Mouse (Mus musculus) hindbrain, embryonic 13.5 days (tissue): ENCODE measurements around the gene Cygb. TPM values are rescaled to one million over a fixed set of nuclear protein-coding genes. Genes with fewer than 3 reads are reported as not detected.

Experiments used
- ATAC-seq: fragments of 200-750 bp; cut with Nextera tagmentation; 2 replicates; pipeline ENCODE4 v1.8.0; 2017; ENCODE audit warnings: moderate TSS enrichment; ENCODE audit not compliant: low FRiP score
- H3K27ac ChIP-seq: fragments of 300-500 bp; sonication (generic); 2 replicates; pipeline ENCODE4 v1.5.1; 2015; ENCODE audit warnings: inconsistent platforms, mild to moderate bottlenecking, moderate library complexity
- H3K27me3 ChIP-seq: fragments of 300-500 bp; sonication (generic); 2 replicates; pipeline ENCODE4 v1.6.1; 2015; ENCODE audit warnings: mild to moderate bottlenecking, inconsistent platforms
- H3K36me3 ChIP-seq: fragments of 300-500 bp; sonication (generic); 2 replicates; pipeline ENCODE4 v1.6.1; 2015; ENCODE audit warnings: mild to moderate bottlenecking, inconsistent platforms
- H3K4me1 ChIP-seq: fragments of 300-500 bp; sonication (generic); replicated peaks from 2 replicates; pipeline ENCODE4 v1.6.1; 2015; ENCODE audit warnings: inconsistent platforms
- H3K4me2 ChIP-seq: fragments of 300-500 bp; sonication (generic); 2 replicates; pipeline ENCODE4 v1.6.1; 2015; ENCODE audit warnings: inconsistent platforms, mild to moderate bottlenecking, moderate library complexity
- H3K4me3 ChIP-seq: fragments of 300-500 bp; sonication (generic); 2 replicates; pipeline ENCODE4 v1.5.1; 2015; ENCODE audit warnings: mild to moderate bottlenecking, inconsistent platforms
- H3K9ac ChIP-seq: fragments of 300-500 bp; sonication (generic); 2 replicates; pipeline ENCODE4 v1.6.1; 2015; ENCODE audit warnings: mild to moderate bottlenecking, inconsistent platforms
- H3K9me3 ChIP-seq: fragments of 300-500 bp; sonication (generic); 2 replicates; pipeline ENCODE4 v1.6.1; 2016; ENCODE audit warnings: inconsistent platforms
- WGBS: fragments of 180-500 bp; shearing (Covaris S2); methylation state at CpG from one replicate; pipeline ENCODE4 v1.1.7; 2015; 5-methylcytosine and 5-hydroxymethylcytosine counted together
- polyA plus RNA-seq: library from polyadenylated mRNA; unstranded; fragments of >200 nt; fragmentation: Nextera tagmentation; extraction: Ambion mirVana; gene quantifications from 2 replicates; pipeline ENCODE4 v1.2.1, GENCODE M21; 2015

Cygb gene
- polyA plus RNA-seq, 1 experiment from 2014 or later = 18.1 TPM

DNA sequence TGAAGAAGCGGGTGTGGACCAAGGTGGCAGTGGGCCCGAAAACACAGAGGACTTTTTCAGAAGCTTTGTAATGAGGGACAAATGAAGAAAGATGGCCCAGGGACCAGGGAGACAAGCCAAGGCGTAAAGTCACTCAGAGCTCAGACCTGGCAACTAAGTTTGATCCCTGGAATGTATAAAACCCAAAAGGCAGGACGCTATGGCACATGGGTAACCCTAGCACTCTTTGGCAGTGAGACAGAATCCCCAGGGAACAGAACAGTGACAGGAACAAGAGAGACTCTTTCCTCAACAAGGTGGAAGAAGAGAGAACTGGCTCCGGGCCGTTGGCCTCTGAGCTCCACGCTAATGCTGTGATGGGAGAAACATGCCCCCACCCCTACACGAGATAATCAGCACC, 3.3 kb downstream of the Cygb start:
- peaks cover 38% of the 10 kb centered on the region for H3K4me1 ChIP-seq
- no peaks in the 10 kb centered on the region for H3K9me3 ChIP-seq
- no peak for ATAC-seq
- peaks cover 5% of the 10 kb centered on the region for H3K36me3 ChIP-seq
- no peak overlapping the region for H3K27ac ChIP-seq
- 82% methylated on average over 8 of the region's 8 CpGs for WGBS
- H3K9ac ChIP-seq = peak overlapping the region; percentile 43; the same call in 1 of the 2 replicates
- H3K4me2 ChIP-seq = no peak overlapping the region
- no peak overlapping the region for H3K4me3 ChIP-seq
- peaks cover 64% of the 10 kb centered on the region for H3K27me3 ChIP-seq

DNA sequence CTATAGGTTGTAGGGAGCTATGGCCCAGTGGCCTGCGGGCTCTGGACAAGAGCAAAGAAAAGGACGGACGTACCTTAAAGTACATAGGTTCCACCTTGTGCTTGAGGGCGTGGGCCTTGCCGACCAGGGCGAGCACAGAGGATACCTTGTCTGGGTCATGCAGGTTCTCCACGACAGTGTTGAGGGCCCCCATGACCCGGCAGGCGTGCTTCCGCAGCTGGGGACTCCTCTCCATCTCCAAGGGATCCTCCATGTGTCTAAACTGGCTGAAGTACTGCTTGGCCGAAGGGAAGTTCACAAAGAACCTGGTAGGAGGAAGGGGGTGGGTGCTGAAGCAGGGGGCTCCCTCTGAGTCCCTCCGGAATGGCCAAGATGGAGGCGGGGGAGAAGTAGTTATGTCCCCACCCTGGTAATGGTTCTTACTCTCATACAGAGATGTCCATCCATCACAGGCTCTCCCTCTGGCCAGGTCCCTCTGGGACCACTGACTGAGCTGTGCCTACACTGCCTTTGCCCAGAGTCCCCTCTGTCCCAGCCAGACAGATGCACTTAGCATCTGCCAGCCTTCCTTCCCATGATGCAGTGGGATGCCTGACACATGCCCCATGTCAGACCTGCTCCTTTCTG, 4.3 kb downstream of the Cygb start:
- peaks cover 38% of the 10 kb centered on the region for H3K4me1 ChIP-seq
- peaks cover 5% of the 10 kb centered on the region for H3K36me3 ChIP-seq
- no peak overlapping the region for H3K9ac ChIP-seq
- ATAC-seq = no peak
- no peaks in the 10 kb centered on the region for H3K9me3 ChIP-seq
- H3K4me3 ChIP-seq = no peak overlapping the region
- WGBS = 88% methylated on average over 13 of the region's 13 CpGs
- H3K27me3 ChIP-seq = peaks cover 58% of the 10 kb centered on the region
- H3K27ac ChIP-seq = no peak overlapping the region
- H3K4me2 ChIP-seq = no peak overlapping the region

DNA sequence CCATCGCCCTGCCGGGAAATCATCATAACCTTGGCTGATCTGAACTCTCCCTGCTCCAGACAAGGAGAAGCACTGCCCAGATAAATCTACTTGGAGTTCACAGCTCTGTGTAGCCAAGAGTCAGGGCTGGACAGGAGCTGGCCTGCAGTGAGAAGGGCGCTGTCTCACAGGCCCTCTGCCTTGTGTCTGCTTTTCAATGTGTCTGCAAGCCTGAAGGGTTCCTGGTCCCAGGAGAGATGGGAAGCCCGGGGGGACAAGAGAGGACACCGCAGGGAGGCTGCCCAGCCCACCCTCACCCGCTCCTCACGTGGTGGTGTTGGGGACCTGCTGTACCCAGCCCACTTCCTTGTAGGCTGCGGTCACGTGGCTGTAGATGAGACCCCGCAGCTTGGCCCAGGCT, 5.1 kb downstream of the Cygb start:
- no peak overlapping the region for H3K9ac ChIP-seq
- WGBS = 71% methylated on average over 10 of the region's 10 CpGs

DNA sequence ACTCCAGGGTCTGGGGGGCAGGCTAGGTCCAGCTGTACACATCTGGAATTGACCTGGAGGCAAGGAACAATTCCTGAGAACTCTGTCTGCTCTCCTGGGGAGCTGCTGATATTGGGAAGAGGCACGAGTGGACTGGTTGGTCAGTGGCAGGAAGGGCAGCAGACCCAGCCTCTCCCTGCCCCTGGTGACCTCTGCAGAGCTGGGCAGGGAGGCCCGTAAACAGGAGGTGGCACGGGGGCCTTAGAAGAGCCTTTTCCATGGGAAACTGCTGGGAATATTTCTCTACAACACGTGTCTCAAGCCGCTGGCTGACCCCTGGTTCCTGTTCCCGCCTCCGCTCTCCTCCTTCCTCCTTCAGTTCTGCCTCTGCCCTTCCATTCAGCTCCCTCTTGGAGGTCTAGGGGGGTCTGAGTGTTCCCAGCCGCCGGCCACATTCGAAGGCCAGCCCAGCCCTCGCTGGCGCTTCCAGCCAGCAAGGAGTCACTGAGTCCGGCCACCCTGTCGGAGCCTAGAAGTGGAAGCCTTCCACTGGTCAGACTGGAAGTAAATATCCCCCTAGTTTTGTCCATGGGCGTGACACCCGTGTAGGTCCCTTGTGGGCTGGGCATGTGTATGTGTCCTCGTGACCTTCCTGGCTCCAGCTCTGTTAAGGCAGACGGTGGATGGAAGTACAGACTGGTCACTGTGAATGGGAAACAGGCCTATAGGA, 5.7 kb downstream of the Cygb start:
- Histone ChIP-seq H3K27ac (no peak overlapping the region), H3K36me3 (peaks cover 5% of the 10 kb centered on the region), H3K4me1 (peaks cover 39% of the 10 kb centered on the region), H3K9me3 (no peaks in the 10 kb centered on the region), H3K27me3 (peaks cover 48% of the 10 kb centered on the region), H3K9ac (no peak overlapping the region), H3K4me3 (no peak overlapping the region), H3K4me2 (no peak overlapping the region)
- 54% methylated on average over 18 of the region's 18 CpGs for WGBS
- ATAC-seq = no peak

More for the DNA sequence above, 5.1 kb downstream of the Cygb start:
- Histone ChIP-seq H3K4me1 (peaks cover 38% of the 10 kb centered on the region), H3K27me3 (peaks cover 50% of the 10 kb centered on the region), H3K36me3 (peaks cover 5% of the 10 kb centered on the region), H3K27ac (no peak overlapping the region), H3K4me3 (no peak overlapping the region), H3K4me2 (no peak overlapping the region), H3K9me3 (no peaks in the 10 kb centered on the region)
- no peak for ATAC-seq

DNA sequence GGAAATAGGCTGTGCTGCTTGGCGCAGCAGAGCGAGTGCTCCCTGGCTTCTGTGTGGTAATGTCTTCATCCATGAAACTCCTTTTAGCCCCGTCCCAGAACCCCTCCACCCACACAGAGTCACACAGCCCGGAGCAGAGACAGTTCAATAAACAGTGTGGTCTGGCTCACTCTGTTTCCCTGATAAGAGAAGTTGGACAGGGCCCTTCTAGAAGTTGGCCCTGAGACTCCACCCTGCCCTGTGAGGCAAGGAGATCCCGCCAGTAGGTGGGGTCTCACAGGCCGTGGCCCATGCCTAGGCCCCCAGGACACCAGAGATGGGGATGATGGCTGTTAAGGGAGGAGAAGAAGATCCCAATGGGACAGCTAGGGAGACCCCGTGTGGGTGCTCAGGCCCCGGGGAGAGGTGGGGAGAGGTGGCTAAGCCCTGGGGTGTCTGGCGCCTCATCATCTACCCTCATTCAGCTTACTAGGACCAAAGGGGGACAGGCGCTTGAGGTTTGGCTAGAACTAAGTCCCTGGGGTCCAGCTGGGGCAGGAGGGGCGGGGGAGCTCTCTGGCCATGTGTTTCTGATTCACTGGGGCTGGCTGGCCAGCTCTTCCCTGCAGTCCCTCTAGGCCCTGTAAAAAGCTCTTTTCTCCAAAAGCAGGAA, 6.6 kb downstream of the Cygb start:
- peaks cover 5% of the 10 kb centered on the region for H3K36me3 ChIP-seq
- H3K27ac ChIP-seq = no peak overlapping the region
- peaks cover 40% of the 10 kb centered on the region for H3K27me3 ChIP-seq
- no peak for ATAC-seq
- H3K4me1 ChIP-seq = peaks cover 31% of the 10 kb centered on the region
- H3K4me2 ChIP-seq = no peak overlapping the region
- no peak overlapping the region for H3K9ac ChIP-seq
- 67% methylated on average over 11 of the region's 11 CpGs for WGBS
- H3K4me3 ChIP-seq = no peak overlapping the region
- no peaks in the 10 kb centered on the region for H3K9me3 ChIP-seq

DNA sequence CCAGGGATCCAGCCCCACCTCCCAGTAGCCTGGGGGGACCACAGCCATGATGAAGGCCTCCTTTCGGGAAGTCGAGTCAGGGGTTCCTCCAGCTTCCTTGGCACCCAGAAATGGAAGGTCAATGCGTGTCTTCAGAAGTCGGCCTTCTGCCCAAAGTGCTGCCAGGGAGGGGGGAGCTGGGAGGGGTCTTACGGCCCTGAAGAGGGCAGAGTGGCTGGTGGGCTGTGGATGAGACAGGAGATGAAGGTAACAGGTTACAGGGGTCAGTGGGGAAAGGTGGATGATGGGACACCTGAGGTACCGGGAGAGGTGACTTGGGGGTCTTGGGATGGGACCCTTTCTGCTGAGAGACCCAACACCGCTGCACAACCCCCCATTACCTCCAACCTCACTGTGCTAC, 7.3 kb downstream of the Cygb start:
- no peak overlapping the region for H3K27ac ChIP-seq
- H3K4me1 ChIP-seq = peaks cover 24% of the 10 kb centered on the region
- 90% methylated on average over 7 of the region's 7 CpGs for WGBS
- H3K4me2 ChIP-seq = no peak overlapping the region
- peaks cover 5% of the 10 kb centered on the region for H3K36me3 ChIP-seq
- H3K4me3 ChIP-seq = no peak overlapping the region
- no peaks in the 10 kb centered on the region for H3K9me3 ChIP-seq
- no peak overlapping the region for H3K9ac ChIP-seq
- no peak for ATAC-seq
- H3K27me3 ChIP-seq = peaks cover 35% of the 10 kb centered on the region

DNA sequence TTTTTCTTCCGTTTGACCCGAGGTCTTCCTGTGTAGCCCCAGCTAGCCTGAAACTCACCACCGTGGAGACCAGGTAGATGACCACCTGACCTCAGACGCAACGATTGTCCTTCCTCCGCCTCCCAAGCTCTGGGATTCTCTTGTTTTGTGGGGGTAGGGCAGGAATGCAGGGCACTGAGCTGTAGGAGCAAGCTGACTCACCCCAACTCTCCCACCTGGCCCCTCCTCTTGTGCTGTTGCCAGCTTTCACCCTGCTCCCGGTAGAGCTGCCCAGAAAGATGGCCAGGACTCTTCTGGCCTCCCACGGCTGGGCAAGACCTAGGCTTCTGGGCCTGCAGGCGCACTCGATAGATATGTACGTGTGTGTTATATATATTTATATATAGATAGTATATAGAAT, 8.0 kb downstream of the Cygb start:
- Histone ChIP-seq H3K4me3 (no peak overlapping the region), H3K9ac (no peak overlapping the region)
- WGBS = 68% methylated on average over 11 of the region's 11 CpGs

DNA sequence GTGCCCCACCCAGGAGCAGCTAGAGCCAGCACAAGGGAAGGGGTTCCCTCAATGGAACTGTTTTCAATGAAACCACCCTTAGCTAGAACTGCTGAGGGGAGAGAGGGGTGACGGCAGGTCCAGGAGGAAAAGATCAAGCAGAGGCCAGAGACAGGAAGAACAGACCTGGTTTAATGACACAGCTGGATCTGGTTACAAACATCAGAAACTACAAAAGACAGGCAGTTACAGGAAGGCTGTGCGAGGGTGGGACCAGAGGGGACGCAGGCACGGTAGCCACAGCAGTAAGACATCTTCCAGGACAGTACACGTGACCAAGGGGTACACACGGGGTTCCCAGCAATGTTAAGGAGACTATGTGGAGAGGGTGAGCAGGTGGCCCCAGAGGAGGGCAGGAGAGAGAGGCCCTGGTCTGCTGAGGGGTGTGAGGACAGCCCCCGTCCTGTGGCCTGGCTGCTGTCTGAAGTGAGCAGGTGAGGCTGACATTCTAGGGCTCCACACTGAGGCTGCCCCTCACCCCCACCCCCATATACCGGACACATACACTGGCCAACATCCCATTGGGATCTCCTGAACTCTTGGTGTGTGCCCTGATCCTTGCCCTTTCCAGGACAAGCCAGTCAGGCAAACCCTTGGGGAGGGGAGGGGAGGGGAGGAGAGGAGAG, 8.5 kb downstream of the Cygb start:
- Histone ChIP-seq H3K36me3 (peaks cover 5% of the 10 kb centered on the region), H3K4me2 (no peak overlapping the region), H3K27ac (no peak overlapping the region), H3K4me1 (peaks cover 18% of the 10 kb centered on the region), H3K27me3 (peaks cover 23% of the 10 kb centered on the region), H3K4me3 (no peak overlapping the region), H3K9me3 (no peaks in the 10 kb centered on the region), H3K9ac (no peak overlapping the region)
- no peak for ATAC-seq
- WGBS = 73% methylated on average over 8 of the region's 8 CpGs

More for the DNA sequence above, 8.0 kb downstream of the Cygb start:
- H3K27ac ChIP-seq = no peak overlapping the region
- ATAC-seq = no peak
- no peaks in the 10 kb centered on the region for H3K9me3 ChIP-seq
- H3K4me2 ChIP-seq = no peak overlapping the region
- peaks cover 5% of the 10 kb centered on the region for H3K36me3 ChIP-seq
- H3K27me3 ChIP-seq = peaks cover 29% of the 10 kb centered on the region
- H3K4me1 ChIP-seq = peaks cover 18% of the 10 kb centered on the region

DNA sequence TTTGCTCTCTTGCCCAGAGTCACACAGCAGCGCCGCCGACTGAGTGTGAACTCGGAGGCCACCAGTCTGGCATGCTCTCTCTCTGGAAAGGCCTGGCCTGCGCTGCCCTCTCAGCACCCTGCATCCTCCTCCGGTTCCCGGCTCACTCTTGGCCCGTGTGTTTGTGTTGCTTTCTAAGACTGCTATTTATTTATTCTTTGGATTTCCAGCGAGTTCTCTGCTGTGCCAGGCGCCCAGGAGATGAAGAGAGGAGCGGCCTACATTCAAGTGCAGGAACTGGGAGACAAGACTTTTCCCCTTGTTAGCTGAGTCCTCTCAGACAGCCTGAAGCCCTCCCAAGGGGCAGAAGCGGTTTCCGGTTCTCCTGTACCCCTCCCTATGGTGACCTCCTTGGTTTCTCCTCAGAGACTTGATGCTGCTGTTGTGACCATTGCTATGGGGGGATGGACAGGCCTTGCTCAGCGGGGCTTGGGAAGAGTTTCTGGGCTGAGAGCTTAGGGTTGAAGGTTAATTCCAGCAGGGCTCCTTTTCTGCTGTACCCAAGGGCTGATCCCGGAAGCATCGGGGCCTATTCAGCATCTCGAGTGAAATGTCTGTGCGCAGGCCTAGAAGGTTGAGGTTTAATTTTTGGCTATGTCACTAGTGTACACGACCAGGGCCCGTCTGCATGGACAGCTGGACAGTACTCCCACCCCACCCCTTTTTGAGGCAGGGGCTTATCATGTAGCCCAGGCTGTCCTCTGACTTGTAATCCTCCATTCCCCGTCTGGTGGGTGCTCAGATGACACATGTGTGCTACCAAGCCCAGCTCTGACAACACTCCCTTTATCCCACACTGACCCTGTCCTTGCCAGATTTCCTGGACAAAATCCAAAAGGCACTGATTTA, 9.6 kb downstream of the Cygb start:
- peak overlapping the region; percentile 31; the same call in 1 of the 2 replicates for H3K27ac ChIP-seq

DNA sequence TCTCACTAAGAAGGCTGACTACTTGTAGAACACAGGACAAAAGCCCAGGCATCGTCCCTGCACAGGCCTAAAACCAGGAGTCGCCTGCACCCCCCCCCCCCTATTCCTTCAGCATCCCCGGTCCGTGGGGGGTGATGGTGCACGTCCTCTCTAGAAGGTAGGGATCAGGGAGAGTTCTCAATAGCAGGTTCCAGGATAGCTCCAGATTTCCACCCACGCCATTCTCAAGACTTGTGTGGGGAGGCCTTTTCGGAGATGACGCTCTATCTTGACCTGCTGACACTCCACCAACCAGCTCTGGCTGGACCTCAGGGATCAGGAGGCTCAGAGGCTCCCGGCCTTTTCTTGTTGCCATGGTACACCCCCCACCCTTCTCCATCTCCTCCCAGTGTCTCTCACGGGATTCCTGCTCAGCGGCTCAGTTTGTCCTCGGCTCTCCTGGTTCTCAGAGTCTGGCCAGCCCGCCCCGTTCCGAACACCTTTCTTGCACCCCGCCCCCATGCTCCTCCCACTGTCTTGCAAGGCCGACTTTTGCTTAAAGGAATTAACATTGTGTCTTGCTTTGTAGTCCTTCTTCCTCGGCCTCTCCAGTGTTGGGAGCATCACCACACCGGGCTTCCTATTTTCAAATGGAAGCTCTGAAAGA, 10.4 kb downstream of the Cygb start:
- peak; percentile 67 for ATAC-seq

More for the DNA sequence above, 9.6 kb downstream of the Cygb start:
- H3K27me3 ChIP-seq = peaks cover 16% of the 10 kb centered on the region
- H3K36me3 ChIP-seq = peaks cover 3% of the 10 kb centered on the region
- H3K4me1 ChIP-seq = peaks cover 18% of the 10 kb centered on the region
- H3K4me2 ChIP-seq = peak overlapping the region; percentile 48
- ATAC-seq = no peak
- WGBS = 51% methylated on average over 21 of the region's 21 CpGs
- H3K9me3 ChIP-seq = no peaks in the 10 kb centered on the region
- no peak overlapping the region; the same call in 1 of the 2 replicates for H3K4me3 ChIP-seq
- peak overlapping the region; percentile 31 for H3K9ac ChIP-seq

More for the DNA sequence above, 10.4 kb downstream of the Cygb start:
- WGBS = 6% methylated on average over 19 of the region's 19 CpGs
- Histone ChIP-seq H3K4me1 (peaks cover 18% of the 10 kb centered on the region), H3K36me3 (no peaks in the 10 kb centered on the region), H3K27me3 (peaks cover 8% of the 10 kb centered on the region), H3K27ac (peak overlapping the region; percentile 31; the same call in 1 of the 2 replicates), H3K4me3 (peak overlapping the region; percentile 14), H3K4me2 (peak overlapping the region; percentile 48), H3K9ac (peak overlapping the region; percentile 31), H3K9me3 (no peaks in the 10 kb centered on the region)
